Mouse (Mus musculus) erythroblast, embryonic 14.5 days (primary cell): ENCODE data around the gene Tas2r119.

Source experiments
- GATA1 ChIP-seq: IDR thresholded peaks from 2 replicates; pipeline ENCODE4 v1.6.1; 2012; ENCODE audit warnings: low read length, inconsistent platforms, mixed read lengths
- TAL1 ChIP-seq: IDR thresholded peaks from 3 replicates; pipeline ENCODE4 v1.6.1; 2012; ENCODE audit warnings: low read length, inconsistent platforms, mixed read lengths

- TF ChIP-seq GATA1 (no peak), TAL1 (no peak)
These were observed 5.3 kb upstream of the Tas2r119 start for GRCm38 (mm10) chr15:32171764-32172163.
